Mouse (Mus musculus): ENCODE measurements around the gene Gm4791.

Gm4791 gene

GRCm38 (mm10) chr9:46998338-46998791 is at the start of gene Gm4791:
Gm4791 (plus strand) TSS chr9:46998741.
- no peak for DNase-seq (ENCODE audit: extremely low read depth, low read depth)

DNA sequence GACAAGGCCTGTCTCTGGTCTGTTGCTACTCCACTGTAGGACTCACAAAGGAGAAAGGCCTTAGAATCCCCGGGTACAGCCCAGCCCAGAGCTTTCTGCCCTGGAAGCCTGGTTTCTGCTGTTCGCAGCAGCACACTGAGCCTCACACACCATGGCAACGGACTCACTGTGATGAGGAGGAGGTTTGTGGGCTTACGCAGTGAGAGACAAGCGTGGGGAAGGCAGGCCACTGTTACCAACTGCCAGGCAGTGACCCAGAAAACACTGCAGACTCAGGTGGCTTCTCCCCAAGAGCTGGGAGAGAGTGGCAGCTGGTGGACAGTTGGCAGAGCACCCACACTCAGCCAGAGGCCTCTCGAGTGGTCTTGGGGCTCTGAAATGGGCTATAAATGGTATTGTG is 42.3 kb upstream of the Gm4791 start:
- DNase-seq (ENCODE audit: extremely low read depth, low read depth), result no peak

DNA sequence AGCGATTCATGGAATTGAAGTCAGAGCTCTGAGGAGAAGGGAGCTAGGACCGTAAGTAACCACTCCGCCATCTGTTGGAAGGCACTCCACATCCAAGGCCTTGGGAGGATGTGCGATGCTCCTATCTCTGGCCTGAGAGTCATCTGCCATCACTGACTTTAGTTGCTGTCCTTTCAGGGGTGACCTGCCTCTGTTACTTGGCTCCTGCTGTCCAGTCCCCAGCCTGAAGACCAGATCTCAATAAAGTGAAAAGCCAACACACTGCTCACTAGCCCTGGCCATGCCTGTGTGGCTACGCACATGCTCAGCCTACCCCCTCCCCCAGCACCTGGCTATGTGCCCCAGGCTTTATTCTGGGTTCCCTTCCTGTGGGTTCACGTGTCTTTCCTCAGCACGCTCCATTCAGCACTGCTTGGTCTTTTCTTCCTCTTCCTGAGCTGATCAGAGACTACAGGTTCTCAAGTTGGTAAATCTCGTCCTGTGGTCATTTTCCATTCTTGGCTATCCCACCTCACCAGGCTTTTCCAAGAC is 41.1 kb upstream of the Gm4791 start:
- no peak for DNase-seq (ENCODE audit: extremely low read depth, low read depth)

- DNase-seq (ENCODE audit: extremely low read depth, low read depth), result no peak
Observed at GRCm38 (mm10) chr9:46966028-46966427, 32.5 kb upstream of the Gm4791 start.

GRCm38 (mm10) chr9:46968970-46969369 is 29.6 kb upstream of the Gm4791 start:
- DNase-seq (ENCODE audit: extremely low read depth, low read depth), result no peak

DNA sequence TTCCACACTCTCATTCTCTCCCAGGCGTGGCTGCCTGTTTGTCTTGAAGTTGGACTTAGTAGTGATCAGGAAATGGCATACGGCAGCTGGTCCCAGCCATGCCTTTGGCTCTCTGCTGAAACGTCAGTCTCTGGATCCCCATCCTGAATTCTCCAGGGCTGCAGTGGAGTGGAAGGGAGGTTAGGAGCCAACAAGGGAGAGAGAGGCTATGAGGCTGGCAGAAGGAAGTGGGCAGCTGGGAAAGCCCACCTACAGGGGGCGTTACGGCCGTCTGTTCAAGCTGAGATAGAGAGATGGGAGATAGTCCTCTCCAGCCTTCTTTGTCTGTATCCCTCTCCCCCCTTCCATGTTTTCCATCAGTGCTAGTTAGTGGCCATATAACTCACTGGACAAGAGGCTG is 29.1 kb upstream of the Gm4791 start:
- DNase-seq (ENCODE audit: extremely low read depth, low read depth), result no peak

GRCm38 (mm10) chr9:46978806-46979205 is 19.7 kb upstream of the Gm4791 start:
- DNase-seq (ENCODE audit: extremely low read depth, low read depth), result no peak

GRCm38 (mm10) chr9:46980111-46980510 is 18.4 kb upstream of the Gm4791 start:
- DNase-seq (ENCODE audit: extremely low read depth, low read depth), result no peak

- DNase-seq (ENCODE audit: extremely low read depth, low read depth), result no peak
Observed at GRCm38 (mm10) chr9:46983471-46983870, 15.1 kb upstream of the Gm4791 start.

DNA sequence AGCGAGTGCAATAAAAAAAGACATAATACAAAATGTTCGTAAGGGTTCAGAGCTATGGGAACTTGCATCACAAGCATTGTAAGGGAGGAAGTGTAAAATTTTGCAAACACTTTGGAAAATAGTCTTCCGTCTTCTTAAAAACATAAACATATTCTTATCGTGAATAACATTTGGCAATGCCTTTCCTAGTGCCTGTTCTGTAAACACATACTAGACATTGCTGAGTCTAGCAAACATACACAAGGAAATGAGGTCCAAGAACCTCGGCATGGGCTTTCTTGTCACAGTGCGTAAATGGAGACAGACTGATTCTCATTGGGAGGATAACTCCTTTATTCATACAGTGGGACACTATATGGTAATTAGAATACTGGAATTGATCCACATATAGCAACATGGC is 43.0 kb downstream of the Gm4791 start:
- DNase-seq (ENCODE audit: extremely low read depth, low read depth), result no peak

All from MEL-GATA-1-ER (cell line).